Mouse (Mus musculus): ENCODE measurements around the gene Olfr1019. TPM values are rescaled to one million over a fixed set of nuclear protein-coding genes. Genes with fewer than 3 reads are reported as not detected.

Olfr1019 gene
- not detected in 2 replicates for polyA plus RNA-seq (2015; fragmentation: Nextera tagmentation; extraction: Ambion mirVana)

DNA sequence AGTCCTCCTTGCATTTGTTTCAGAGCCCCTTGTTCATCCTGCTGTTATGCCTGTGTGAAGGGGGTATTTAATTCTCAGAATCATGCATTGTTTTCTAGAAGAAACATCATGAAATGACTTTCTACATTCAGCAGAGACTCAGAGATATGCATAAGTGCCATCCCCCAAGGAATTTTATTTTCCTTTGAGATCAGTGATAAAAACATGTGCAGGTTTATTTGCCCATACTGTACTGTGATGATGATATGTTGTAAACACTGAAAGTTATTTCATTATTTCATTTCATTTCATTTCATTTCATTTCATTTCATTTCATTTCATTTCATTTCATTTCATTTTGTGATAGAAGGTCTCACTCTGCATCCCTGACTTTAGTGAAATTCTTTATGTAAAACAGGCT lies at the start of gene Olfr1019:
Olfr1019 (minus strand) TSS at position 101 of the 400 bp plus-strand sequence.
- H3K4me1 ChIP-seq (replicated peaks), result no peaks in the 10 kb centered on the region
- H3K27me3 ChIP-seq (replicated peaks), result no peaks in the 10 kb centered on the region
- H3K9ac ChIP-seq, result no peak within 1 kb of the TSS
- ATAC-seq, result no peak
- no peaks in the 10 kb centered on the region for H3K9me3 ChIP-seq
- H3K4me3 ChIP-seq (replicated peaks), result no peak within 1 kb of the TSS
- no peaks in the 10 kb centered on the region for H3K36me3 ChIP-seq
- H3K4me2 ChIP-seq (replicated peaks), result no peak within 1 kb of the TSS
- H3K27ac ChIP-seq, result no peak within 1 kb of the TSS

DNA sequence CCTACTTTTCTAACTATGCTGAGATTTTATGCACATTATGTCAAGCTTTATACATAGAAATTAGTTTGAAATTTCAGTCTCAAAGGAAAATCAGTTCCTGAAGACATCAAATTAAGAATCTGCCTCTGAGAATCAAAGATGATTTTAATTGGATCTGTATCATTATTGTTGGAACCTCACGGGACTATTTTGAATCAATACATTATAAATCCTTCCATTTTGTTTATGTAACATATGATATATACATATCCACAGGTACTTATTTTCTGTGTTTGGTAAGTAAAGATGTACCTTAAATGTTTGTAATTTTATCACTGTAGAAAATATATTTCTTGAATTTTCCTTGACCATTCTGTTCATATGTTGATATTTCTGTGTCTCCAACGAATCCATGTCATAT lies 40.1 kb upstream of the Olfr1019 start, which contains the start of gene Olfr1023:
Olfr1023 (plus strand) TSS at position 301 of the 400 bp plus-strand sequence.
- no peaks in the 10 kb centered on the region for H3K9me3 ChIP-seq
- no peak within 1 kb of the TSS for H3K4me2 ChIP-seq (replicated peaks)
- no peak within 1 kb of the TSS for H3K9ac ChIP-seq
- H3K4me1 ChIP-seq (replicated peaks), result no peaks in the 10 kb centered on the region
- H3K36me3 ChIP-seq, result no peaks in the 10 kb centered on the region
- no peak within 1 kb of the TSS for H3K27ac ChIP-seq
- 71% methylated on average over 2 of the region's 2 CpGs for WGBS
- H3K4me3 ChIP-seq (replicated peaks), result no peak within 1 kb of the TSS
- H3K27me3 ChIP-seq (replicated peaks), result no peaks in the 10 kb centered on the region
- ATAC-seq, result no peak

DNA sequence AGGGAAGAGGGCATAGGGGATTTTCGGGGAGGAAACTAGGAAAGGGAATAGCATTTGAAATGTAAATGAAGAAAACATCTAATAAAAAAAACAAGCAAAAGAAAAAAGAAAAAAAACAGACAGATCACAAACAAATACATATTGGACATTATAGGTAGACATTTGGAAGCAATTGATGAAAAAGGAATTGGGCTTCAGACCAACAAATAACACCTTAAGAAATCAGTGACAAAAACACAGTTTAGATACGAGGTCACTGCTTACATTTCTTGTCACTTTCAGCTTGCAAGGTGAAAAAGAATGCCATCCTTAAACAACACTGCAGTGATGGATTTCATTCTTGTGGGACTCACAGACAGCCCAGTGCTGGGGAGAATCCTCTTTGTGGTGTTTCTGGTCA lies 23.0 kb upstream of the Olfr1019 start, which contains the start of gene Olfr1022:
Olfr1022 (plus strand) TSS at position 301 of the 400 bp plus-strand sequence.
- no peaks in the 10 kb centered on the region for H3K27me3 ChIP-seq (replicated peaks)
- no peak within 1 kb of the TSS for H3K27ac ChIP-seq
- H3K36me3 ChIP-seq, result no peaks in the 10 kb centered on the region
- H3K4me2 ChIP-seq (replicated peaks), result no peak within 1 kb of the TSS
- no peak for ATAC-seq
- H3K9me3 ChIP-seq, result no peaks in the 10 kb centered on the region
- no peaks in the 10 kb centered on the region for H3K4me1 ChIP-seq (replicated peaks)
- H3K9ac ChIP-seq, result no peak within 1 kb of the TSS
- H3K4me3 ChIP-seq (replicated peaks), result no peak within 1 kb of the TSS
- 35% methylated on average over 2 of the region's 2 CpGs for WGBS

DNA sequence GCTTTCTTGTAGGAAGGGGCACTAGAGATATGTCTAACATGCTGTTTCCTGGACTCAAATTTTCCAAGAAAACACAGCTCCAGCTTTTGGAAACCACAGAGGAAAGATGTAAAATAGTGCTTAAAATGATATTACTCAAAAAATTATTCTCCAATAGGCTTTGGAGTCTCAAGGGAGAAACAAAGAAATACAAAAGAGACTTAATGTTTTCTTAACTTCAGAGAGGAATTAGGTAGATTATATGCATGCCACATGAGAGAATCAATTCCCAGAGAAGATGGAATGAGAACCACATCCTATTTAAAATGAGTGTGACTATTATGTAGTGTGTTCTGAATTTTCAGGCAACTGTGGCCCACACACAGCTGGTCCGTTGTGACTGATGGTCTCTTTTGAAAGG lies 1.4 kb upstream of the Olfr1019 start, which contains the start of gene Olfr1020:
Olfr1020 (plus strand) TSS at position 301 of the 400 bp plus-strand sequence.
- Histone ChIP-seq H3K4me3 (replicated peaks) (no peak within 1 kb of the TSS), H3K4me2 (replicated peaks) (no peak within 1 kb of the TSS), H3K27ac (no peak within 1 kb of the TSS), H3K4me1 (replicated peaks) (no peaks in the 10 kb centered on the region), H3K9ac (no peak within 1 kb of the TSS), H3K36me3 (no peaks in the 10 kb centered on the region), H3K9me3 (no peaks in the 10 kb centered on the region), H3K27me3 (replicated peaks) (no peaks in the 10 kb centered on the region)
- no peak for ATAC-seq
- 84% methylated on average over 1 of the region's 1 CpGs for WGBS

DNA sequence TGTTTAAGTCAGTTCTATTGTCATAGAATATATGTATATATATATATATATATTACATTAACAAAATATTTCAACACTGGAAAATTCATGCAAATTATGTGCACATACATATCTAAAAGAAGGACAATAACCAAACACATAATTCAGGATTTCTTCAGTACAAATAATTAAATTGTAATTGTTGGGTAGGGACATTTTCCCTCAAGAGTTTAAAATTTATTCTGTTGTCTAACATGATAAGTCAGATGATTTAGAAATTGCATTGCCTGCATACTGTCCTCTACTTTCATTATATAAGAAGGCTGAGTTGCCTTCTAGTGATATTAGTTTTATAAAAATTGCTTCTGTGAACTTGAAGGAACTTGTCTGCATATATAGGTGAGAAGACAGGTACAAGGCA lies 27.1 kb downstream of the Olfr1019 start, which contains the start of gene Olfr1018:
Olfr1018 (plus strand) TSS at position 301 of the 400 bp plus-strand sequence.
- Histone ChIP-seq H3K4me1 (replicated peaks) (no peaks in the 10 kb centered on the region), H3K36me3 (no peaks in the 10 kb centered on the region), H3K9me3 (no peaks in the 10 kb centered on the region), H3K27me3 (replicated peaks) (no peaks in the 10 kb centered on the region), H3K27ac (no peak within 1 kb of the TSS), H3K4me3 (replicated peaks) (no peak within 1 kb of the TSS), H3K9ac (no peak within 1 kb of the TSS), H3K4me2 (replicated peaks) (no peak within 1 kb of the TSS)
- ATAC-seq, result no peak

DNA sequence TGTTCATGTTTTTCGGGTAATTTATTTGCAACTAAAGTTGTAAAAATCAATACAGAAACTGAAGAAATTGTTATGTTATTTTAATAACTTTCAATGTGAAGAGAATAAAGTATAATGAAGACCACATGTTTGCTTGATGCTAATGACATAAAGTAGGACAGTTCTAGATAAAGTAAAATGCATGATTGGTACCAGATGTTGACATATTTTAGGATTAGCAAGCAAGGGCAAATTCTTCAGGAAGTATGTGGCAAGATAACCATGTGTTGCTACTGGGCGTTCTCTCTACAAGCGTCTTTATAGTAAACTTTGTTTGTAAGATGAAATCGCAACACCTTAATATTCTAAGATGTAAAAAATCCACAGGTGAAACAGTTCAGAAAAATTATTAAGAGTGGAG lies 40.8 kb downstream of the Olfr1019 start:
- Histone ChIP-seq H3K4me2 (replicated peaks) (no peak overlapping the region), H3K27ac (no peak overlapping the region), H3K36me3 (no peaks in the 10 kb centered on the region), H3K9ac (no peak overlapping the region), H3K4me1 (replicated peaks) (no peaks in the 10 kb centered on the region), H3K27me3 (replicated peaks) (no peaks in the 10 kb centered on the region), H3K9me3 (no peaks in the 10 kb centered on the region), H3K4me3 (replicated peaks) (no peak overlapping the region)
- ATAC-seq, result no peak
- 90% methylated on average over 4 of the region's 4 CpGs for WGBS

DNA sequence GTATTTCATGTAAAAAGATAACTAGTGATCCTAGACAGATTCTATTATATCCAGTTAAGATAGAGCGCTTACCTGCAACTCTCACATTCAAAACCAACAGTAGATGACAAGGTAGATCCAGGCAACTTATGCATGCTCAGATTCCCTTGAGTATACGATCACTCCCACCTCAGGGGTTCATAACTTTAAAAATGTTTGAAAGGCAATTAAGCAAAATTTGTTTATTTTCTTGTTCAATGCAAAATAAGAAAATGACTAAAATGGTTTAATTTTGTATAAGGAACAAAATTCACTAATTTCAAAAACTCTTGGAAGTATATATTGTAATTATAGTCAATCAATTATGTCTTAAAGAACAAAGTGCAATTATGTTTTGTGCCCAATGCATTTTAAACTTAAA lies 42.8 kb downstream of the Olfr1019 start, which contains the start of gene Olfr1016:
Olfr1016 (minus strand) TSS at position 101 of the 400 bp plus-strand sequence.
- Histone ChIP-seq H3K4me3 (replicated peaks) (no peak within 1 kb of the TSS), H3K36me3 (no peaks in the 10 kb centered on the region), H3K27ac (no peak within 1 kb of the TSS), H3K4me1 (replicated peaks) (no peaks in the 10 kb centered on the region), H3K9ac (no peak within 1 kb of the TSS), H3K4me2 (replicated peaks) (no peak within 1 kb of the TSS), H3K27me3 (replicated peaks) (no peaks in the 10 kb centered on the region), H3K9me3 (no peaks in the 10 kb centered on the region)
- ATAC-seq, result no peak
- 91% methylated on average over 2 of the region's 2 CpGs for WGBS

DNA sequence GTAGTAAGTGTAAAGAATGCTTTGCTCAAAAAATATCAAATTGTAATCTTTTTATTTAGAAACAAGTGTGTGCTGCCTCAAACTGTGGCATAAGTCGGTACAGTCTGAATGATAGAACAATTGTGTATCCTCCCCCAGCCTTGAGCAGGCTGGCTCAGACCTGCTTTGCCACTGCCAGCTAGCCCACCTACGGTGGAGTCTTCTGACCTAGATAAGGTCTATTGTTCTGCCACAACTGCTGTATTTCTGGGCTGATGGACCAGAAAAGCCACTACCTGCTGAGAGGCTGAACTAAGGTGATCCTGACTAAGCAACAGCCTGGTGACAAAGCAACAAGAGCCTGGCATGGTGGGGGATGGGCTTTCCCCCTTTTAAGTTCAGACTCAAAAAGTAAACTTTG lies 53.0 kb downstream of the Olfr1019 start:
- Histone ChIP-seq H3K36me3 (no peaks in the 10 kb centered on the region), H3K27me3 (replicated peaks) (no peaks in the 10 kb centered on the region), H3K4me3 (replicated peaks) (no peak overlapping the region), H3K9ac (no peak overlapping the region), H3K27ac (no peak overlapping the region), H3K9me3 (no peaks in the 10 kb centered on the region), H3K4me1 (replicated peaks) (no peaks in the 10 kb centered on the region), H3K4me2 (replicated peaks) (no peak overlapping the region)
- WGBS, result 64% methylated on average over 2 of the region's 2 CpGs
- ATAC-seq, result no peak

Other genes starting within 250 kb of the Olfr1019 start
- not detected in 2 replicates for gene Olfr1000, start 233.6 kb downstream of the Olfr1019 start, polyA plus RNA-seq (2015; fragmentation: Nextera tagmentation; extraction: Ambion mirVana)
- not detected in 2 replicates for gene Olfr1002, start 194.8 kb downstream of the Olfr1019 start, polyA plus RNA-seq (2015; fragmentation: Nextera tagmentation; extraction: Ambion mirVana)
- gene Olfr154, start 181.0 kb downstream of the Olfr1019 start, polyA plus RNA-seq (2015; fragmentation: Nextera tagmentation; extraction: Ambion mirVana), result not detected in 2 replicates
- not detected in 2 replicates for gene Olfr1006, start 166.7 kb downstream of the Olfr1019 start, polyA plus RNA-seq (2015; fragmentation: Nextera tagmentation; extraction: Ambion mirVana)
- not detected in 2 replicates for gene Olfr1008, start 156.1 kb downstream of the Olfr1019 start, polyA plus RNA-seq (2015; fragmentation: Nextera tagmentation; extraction: Ambion mirVana)
- gene Olfr1009, start 130.1 kb downstream of the Olfr1019 start, polyA plus RNA-seq (2015; fragmentation: Nextera tagmentation; extraction: Ambion mirVana), result not detected in 2 replicates
- gene Olfr1012, start 82.7 kb downstream of the Olfr1019 start, polyA plus RNA-seq (2015; fragmentation: Nextera tagmentation; extraction: Ambion mirVana), result not detected in 2 replicates
- not detected in 2 replicates for gene Olfr1013, start 78.4 kb downstream of the Olfr1019 start, polyA plus RNA-seq (2015; fragmentation: Nextera tagmentation; extraction: Ambion mirVana)
- gene Olfr1014, start 72.8 kb downstream of the Olfr1019 start, polyA plus RNA-seq (2015; fragmentation: Nextera tagmentation; extraction: Ambion mirVana), result not detected in 2 replicates
- not detected in 2 replicates for gene Olfr1015, start 63.5 kb downstream of the Olfr1019 start, polyA plus RNA-seq (2015; fragmentation: Nextera tagmentation; extraction: Ambion mirVana)
- gene Olfr1016, start 42.9 kb downstream of the Olfr1019 start, polyA plus RNA-seq (2015; fragmentation: Nextera tagmentation; extraction: Ambion mirVana), result not detected in 2 replicates
- gene Olfr1018, start 27.0 kb downstream of the Olfr1019 start, polyA plus RNA-seq (2015; fragmentation: Nextera tagmentation; extraction: Ambion mirVana), result not detected in 2 replicates
- gene Olfr1020, start 1.5 kb upstream of the Olfr1019 start, polyA plus RNA-seq (2015; fragmentation: Nextera tagmentation; extraction: Ambion mirVana), result not detected in 2 replicates
- gene Olfr1022, start 23.1 kb upstream of the Olfr1019 start, polyA plus RNA-seq (2015; fragmentation: Nextera tagmentation; extraction: Ambion mirVana), result not detected in 2 replicates
- gene Olfr1023, start 40.2 kb upstream of the Olfr1019 start, polyA plus RNA-seq (2015; fragmentation: Nextera tagmentation; extraction: Ambion mirVana), result not detected in 2 replicates
- gene Olfr1024, start 59.6 kb upstream of the Olfr1019 start, polyA plus RNA-seq (2015; fragmentation: Nextera tagmentation; extraction: Ambion mirVana), result not detected in 2 replicates
- not detected in 2 replicates for gene Olfr1025-ps1, start 69.7 kb upstream of the Olfr1019 start, polyA plus RNA-seq (2015; fragmentation: Nextera tagmentation; extraction: Ambion mirVana)
- not detected in 2 replicates for gene Olfr1026, start 76.1 kb upstream of the Olfr1019 start, polyA plus RNA-seq (2015; fragmentation: Nextera tagmentation; extraction: Ambion mirVana)
- not detected in 2 replicates for gene Olfr1028, start 105.0 kb upstream of the Olfr1019 start, polyA plus RNA-seq (2015; fragmentation: Nextera tagmentation; extraction: Ambion mirVana)
- gene Olfr1029, start 128.4 kb upstream of the Olfr1019 start, polyA plus RNA-seq (2015; fragmentation: Nextera tagmentation; extraction: Ambion mirVana), result not detected in 2 replicates
- not detected in 2 replicates for gene Olfr1030, start 133.8 kb upstream of the Olfr1019 start, polyA plus RNA-seq (2015; fragmentation: Nextera tagmentation; extraction: Ambion mirVana)
- gene Olfr1031, start 144.8 kb upstream of the Olfr1019 start, polyA plus RNA-seq (2015; fragmentation: Nextera tagmentation; extraction: Ambion mirVana), result not detected in 2 replicates
- gene Olfr1032, start 160.1 kb upstream of the Olfr1019 start, polyA plus RNA-seq (2015; fragmentation: Nextera tagmentation; extraction: Ambion mirVana), result not detected in 2 replicates
- gene Olfr1033, start 175.2 kb upstream of the Olfr1019 start, polyA plus RNA-seq (2015; fragmentation: Nextera tagmentation; extraction: Ambion mirVana), result 2.8 and 3.4 TPM in 2 replicates
- 0.03 and 0.06 TPM in 2 replicates for gene Olfr1034, start 200.4 kb upstream of the Olfr1019 start, polyA plus RNA-seq (2015; fragmentation: Nextera tagmentation; extraction: Ambion mirVana)
- not detected in 2 replicates for gene Olfr1036, start 228.5 kb upstream of the Olfr1019 start, polyA plus RNA-seq (2015; fragmentation: Nextera tagmentation; extraction: Ambion mirVana)
- not detected in 2 replicates for gene Olfr1037, start 241.9 kb upstream of the Olfr1019 start, polyA plus RNA-seq (2015; fragmentation: Nextera tagmentation; extraction: Ambion mirVana)

Data from intestine, embryonic 15.5 days (tissue).